Mouse (Mus musculus): ENCODE results near the gene A4galt.

DNA sequence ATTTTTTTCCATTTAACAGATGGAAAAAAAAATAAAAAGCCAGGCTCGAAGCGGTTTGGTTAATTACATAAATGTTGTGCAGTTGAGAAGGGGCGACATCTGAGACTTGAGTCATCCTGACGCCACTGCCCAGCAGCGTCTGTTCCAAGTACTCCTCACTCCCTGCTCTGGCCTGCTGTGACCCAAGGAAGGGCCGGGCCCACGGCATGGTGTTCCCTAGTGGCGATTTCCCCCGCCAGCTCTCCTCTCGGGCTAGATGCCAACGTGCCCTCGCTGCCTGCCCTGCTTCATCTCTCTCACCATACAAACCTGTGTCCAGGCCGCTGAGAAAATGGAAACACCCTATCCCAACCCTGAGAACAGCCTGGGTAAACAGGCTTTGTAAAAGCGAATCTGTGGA is 486 bp upstream of the A4galt start:
- TF ChIP-seq CTCF (IDR thresholded peaks at IDR 0.05; ENCODE audit: low read depth) = no peak
- TF ChIP-seq EP300 (IDR thresholded peaks at IDR 0.05; ENCODE audit: low read depth) = no peak

All from liver, postnatal 0 days (tissue).